Mouse (Mus musculus) MEL-GATA-1-ER (cell line): ENCODE measurements around the gene Gpbar1.
"Not testable (repeated sequence)": the region's sequence is repeated elsewhere in the genome, so short reads cannot be mapped to it uniquely, and the experiment has no call there.

Source experiments
- DNase-seq: peaks from one replicate; pipeline ENCODE4 v3.0.0-alpha.2; 2012; ENCODE audit warnings: low read depth; ENCODE audit errors: extremely low read depth

Gene Gpbar1

DNA sequence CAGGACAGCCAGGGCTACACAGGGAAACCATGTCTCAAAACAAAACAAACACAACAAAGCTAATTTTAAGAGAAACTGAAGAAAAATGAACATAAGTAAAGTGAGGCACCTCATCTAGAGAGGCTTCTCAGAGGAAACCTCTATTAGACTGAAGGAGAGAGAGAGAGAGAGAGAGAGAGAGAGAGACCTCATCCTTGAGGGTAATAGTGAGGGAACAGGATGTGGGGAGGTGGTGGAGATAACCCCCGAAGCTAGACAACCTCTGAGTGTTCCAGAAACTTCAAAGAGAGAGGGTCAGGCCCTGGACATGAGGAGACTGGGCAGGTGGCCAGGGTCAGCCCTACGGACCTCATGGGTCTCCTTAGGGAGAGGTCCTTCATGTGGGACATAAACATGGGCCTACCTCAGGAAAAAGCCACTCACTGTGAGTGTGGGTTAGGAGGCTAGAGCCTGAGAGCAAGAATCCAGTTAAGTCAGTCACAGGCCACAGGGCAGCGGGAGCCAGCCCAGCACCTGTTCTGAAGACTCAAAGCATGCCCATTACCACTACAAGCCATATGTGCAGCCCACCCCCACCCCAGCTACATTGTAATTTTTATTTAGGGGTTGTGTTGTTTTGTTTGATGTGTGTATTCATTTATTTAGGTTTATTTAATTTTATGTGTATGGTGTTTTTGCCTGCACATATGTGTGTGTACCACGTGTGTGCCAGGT, 37.9 kb downstream of the Gpbar1 start:
- no peak for DNase-seq

DNA sequence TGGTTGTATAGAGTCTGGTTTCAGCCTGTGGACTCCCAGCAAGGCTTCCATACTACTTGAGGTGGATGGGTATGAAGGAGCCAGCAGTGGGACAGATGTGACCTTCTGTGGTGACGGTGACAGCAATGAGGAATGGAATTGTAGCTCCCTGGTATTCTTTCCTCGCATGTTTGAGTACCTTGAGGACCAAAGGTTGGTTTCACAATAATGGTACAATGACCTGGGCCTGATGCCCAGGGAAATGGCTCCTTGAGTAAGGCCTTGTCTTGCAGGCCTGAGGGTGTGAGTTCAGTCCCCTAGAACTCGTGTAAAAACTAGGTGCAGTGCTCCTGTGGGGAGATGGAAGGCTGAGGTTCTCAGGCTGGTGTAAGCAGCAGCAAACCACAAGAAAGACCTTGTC, 40.4 kb downstream of the Gpbar1 start:
- DNase-seq, result no peak

DNA sequence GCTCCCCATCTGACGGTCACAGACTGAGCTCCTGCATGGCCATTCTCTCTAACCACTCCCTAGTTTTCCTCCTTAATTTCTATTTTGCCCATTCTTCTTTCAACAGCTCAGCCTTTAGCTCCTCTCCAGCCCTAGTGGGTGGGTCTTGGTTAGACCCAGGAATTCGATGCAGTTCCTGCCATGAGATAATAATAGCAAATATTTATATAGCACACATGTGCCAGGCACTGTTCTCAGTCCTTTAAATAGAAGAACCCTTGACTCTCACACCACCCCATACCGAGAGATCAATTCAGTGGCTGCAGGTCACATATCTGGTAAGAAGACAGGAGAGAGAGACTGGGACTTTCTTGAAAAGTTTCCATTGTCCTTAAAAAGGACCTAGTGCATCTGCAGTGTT, 43.0 kb downstream of the Gpbar1 start:
- DNase-seq, result no peak

DNA sequence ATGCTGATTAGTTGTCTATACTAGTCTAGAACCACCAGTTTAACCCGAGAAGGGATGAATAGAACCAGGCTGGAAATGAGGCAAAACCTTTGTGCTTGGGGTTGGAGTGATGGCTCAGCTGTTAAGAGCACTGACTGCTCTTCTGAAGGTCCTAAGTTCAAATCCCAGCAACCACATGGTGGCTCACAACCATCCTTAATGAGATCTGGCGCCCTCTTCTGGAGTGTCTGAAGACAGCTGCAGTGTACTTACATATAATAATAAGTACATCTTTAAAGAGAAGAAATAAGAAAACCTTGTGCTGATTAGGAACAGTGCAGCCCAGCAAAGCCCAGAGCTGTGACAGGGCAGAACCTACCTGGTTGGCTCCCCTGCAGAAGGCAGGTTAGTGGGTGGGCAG, 48.6 kb downstream of the Gpbar1 start:
- DNase-seq, result not testable (repeated sequence)
